Mouse (Mus musculus): Measurements from ENCODE around the gene Upk1a.

Gene Upk1a

GRCm38 (mm10) chr7:30612654-30613402, at the start of gene Upk1a:
Gene Upk1a, minus strand, starts transcription at chr7:30612847.
- no peak for DNase-seq (ENCODE audit: low spot score)

DNA sequence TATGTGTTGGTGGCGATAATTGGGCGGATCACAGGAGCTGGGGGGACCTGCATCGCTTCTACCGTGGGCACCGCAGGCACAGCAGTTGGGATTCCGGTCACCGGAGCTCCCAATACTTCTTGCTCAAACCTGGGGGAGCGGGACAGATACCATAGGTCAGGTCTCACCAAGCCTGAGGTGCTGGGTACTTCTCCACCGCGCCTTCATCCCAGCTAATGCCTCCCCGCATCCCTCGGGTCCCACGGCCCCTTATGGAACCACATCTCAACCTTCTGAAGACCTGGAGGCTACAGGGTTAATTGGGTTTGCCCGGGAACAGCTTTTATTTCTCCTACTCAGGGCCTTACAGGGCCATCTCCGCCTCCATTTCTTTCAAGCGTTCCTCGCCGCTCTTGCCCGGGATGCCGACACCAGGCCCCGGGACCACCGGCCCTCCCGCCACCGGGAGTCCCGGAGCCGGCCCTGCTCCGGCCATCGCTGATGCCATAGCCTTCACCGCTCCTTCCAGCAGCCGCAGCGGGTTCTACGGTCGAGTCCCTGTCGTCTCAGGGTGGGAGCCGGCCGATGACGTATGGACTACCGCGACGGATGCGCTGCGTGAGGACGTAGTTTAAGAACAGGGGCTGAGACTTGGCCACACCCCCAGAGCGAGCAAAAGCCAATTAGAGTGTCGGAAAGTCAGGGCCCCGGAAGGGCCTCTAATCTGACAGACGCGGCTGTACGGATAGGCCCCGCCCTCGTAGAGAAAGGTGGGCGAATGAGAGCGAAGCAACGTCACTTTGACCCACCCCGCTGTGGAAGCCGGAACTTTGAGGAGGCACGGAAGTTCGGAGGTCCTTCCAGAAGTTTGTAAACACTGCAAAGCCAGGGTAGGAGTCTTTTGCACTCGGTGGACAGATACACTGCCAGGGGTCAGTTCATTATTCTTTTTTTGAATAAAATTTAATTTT, 37.2 kb upstream of the Upk1a start, which contains the start of gene Rbm42:
Rbm42 (minus strand) TSS at position 727 of the 950 bp plus-strand sequence.
- peak; percentile 97 for DNase-seq (ENCODE audit: low spot score)

GRCm38 (mm10) chr7:30639083-30639482, 26.4 kb upstream of the Upk1a start:
- DNase-seq (ENCODE audit: low spot score), result no peak

DNA sequence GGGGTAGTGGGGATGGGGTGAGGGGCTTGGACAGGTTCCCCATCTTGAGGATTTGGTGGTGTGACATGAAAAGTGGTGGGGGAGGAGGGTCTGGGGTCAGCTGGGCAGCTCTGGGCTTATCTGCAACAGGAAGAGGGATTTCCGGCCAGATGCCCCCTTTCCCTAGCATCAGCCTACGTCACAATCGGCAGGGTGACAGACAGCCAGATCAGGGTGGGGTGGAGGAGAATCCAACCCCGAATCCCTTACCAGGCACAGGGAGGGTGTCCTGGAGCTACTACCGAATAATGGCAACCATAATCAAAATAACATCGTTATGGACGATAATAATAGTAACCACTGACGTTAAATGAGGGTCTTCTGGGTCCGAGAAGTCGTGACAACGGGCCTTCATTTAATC, 23.7 kb upstream of the Upk1a start:
- DNase-seq (ENCODE audit: low spot score), result no peak

DNA sequence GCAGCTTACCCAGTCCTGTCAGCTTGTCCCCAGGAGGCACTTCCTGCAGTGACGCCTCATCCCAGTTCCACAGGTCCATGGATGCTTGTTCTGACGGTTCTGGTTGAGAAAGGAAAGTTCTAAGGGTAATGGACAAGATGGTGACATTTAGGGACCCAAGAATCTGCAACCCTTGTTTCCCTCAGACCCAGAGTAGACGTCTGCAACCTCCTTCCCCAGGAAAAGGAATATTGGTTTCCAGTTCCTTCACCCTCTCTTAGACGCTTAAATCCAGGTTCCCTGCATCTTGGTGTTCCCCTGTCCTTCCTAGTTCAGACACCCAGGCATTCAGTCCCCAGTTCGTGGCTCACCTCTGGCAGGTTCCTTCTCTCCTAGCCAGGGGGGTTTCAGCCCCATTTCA, 23.1 kb upstream of the Upk1a start, which contains the start of gene Etv2:
Etv2 (minus strand) TSS at position 101 of the 400 bp plus-strand sequence.
- no peak for DNase-seq (ENCODE audit: low spot score)

DNA sequence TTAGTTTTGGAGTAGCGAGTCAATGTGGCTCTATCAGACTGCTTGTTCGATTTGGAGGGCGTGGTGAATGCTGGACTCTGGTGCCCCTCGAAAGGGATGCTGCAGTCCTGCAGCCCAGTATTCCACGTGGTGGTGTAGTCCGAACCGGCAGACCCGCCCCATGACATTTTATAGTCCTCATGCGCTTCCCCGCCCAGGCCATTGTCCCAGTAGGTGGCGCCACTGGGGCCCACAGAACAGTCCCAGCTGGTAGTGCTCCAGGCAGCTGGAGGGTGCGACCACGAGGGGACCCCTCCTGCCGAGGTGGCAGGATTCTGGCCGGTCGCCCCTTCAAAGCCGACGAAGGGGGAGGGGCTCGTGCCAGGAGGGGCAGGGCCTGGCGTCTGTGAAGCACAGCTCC, 22.0 kb upstream of the Upk1a start:
- DNase-seq (ENCODE audit: low spot score), result no peak

- no peak for DNase-seq (ENCODE audit: low spot score)
Observed at GRCm38 (mm10) chr7:30633762-30634412, 21.2 kb upstream of the Upk1a start.

DNA sequence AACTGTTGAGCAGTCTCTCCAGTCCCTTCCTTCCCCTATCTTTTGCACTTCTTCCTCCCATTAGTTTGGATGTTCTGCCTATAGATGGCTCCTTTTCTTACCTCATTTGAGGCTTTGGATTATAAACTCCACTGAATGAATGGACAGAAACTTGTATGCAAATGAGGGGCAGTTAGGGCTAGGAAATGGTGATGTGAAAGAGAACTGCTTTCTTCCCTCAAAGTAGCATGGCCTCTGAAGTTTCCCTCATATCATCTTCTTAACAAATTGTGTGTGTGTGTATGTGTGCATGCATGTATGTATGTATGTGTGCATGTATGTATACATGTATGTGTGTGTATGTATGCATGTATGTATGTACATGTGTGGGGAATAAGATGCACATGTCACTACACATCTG, 16.4 kb upstream of the Upk1a start:
- DNase-seq (ENCODE audit: low spot score), result no peak

GRCm38 (mm10) chr7:30626647-30627046, 14.0 kb upstream of the Upk1a start:
- no peak for DNase-seq (ENCODE audit: low spot score)

DNA sequence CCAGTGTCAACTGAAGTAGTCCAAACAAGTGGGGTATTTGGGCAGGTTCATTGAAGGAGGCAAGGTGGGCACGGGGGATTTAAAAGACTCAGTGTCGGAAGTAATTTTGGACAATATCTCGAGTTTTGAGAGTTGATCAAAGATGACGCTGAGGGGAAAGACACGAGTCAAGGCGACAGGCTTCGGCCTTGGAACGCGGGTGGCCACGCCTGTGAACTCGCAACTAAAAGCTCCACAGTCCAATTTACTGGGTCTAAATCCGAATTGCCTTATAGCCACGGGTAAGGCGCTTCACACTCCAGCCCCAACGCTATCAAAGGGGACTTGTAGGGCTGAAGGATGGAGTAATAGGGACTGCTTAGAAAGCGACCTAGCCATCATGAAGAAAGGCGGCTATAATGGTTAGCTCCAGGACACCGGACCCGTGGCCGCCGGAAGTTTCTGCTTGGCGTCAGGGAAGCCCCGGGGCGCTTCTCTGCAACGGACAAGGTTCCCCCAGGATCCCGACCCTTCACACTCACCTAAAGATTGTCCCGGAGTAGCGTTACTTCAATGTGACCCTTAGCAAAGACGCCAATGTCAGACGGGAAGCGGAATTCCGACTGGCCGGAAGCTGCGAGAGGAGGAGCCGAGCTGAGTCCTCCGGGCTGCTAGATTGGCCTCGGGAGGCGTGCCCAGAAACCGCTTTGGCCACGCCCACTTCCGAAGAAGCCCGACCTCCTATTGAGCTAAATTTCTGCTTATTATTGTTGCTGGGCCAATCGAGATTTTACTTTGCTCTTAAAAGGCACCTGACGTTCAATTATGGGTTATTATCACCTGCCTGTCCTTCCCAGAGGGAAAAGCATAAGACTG, 13.1 kb upstream of the Upk1a start, which contains the start of gene Cox6b1:
Cox6b1 (minus strand) TSS at position 622 of the 855 bp plus-strand sequence.
- DNase-seq (ENCODE audit: low spot score), result peak; percentile 90

DNA sequence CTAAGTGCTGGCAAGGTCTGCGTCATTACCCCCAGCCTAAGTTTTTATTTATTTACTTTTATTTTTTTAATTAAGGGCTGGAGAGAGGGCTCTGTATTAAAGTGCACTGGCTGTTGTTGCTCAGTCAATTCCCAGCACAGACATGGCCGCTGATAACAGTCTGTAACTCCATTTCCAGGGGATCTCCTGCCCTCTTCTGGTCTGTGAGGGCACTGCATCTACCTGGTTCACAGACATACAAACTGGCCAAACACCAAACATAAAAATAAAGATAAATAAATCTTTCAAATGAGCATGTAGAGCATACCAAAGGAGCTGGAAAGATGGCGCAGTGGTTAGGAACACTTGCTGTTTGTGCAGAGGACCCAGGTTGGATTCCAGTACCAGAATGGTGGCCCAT, 6.6 kb upstream of the Upk1a start:
- no peak for DNase-seq (ENCODE audit: low spot score)

- DNase-seq (ENCODE audit: low spot score), result no peak
Observed at GRCm38 (mm10) chr7:30618658-30619057, 6.0 kb upstream of the Upk1a start.

DNA sequence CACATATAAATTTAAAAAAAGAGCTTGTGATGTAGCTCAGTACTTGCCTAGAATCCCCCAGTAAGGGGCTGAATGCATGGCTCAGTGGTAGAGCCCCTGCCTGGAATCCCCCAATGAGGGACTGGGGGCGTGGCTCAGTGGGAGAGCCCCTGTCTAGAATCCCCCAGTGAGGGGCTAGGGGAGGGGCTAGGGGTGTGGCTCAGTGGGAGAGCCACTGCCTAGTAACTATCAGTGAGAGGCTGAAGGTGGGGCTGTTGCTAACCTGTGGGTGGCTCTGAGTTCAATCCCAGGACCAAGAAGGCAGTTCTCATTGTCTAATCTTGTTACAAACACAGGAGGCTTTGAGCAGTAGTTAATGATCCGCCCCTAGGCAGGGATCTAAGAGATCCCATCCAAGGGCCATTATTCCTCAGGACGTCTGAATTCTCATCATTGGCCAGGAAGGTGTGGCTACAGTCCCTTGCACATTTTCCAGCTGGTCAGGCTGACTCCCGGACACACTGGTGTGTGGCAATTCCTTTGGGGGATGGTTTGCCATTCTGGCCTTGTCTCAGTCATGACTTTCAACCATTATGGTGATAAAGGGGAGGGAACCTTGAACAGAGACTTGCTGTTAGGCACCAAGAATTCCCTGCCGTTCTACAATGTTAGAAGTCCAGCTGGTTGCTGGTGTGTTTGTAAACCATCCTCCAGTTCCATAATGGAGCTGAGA, 2.6 kb upstream of the Upk1a start:
- DNase-seq (ENCODE audit: low spot score), result no peak

DNA sequence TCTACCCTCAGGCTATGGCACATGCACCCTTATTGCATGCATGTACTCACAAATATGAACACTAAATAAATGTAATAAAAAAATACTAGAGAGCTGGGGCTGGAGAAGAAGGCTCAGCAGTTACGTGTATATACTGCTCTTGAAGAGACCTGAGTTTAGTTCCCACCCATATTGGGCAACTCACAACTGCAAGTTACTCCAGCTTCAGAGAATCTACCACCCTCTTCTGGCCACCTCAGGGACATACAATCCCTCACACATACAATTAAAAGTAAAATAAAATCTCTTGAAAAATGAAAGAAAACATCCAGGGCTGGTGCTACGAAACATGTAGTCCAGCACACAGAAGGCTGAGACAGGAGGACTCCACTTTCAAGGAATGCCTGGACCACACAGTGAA, 1.8 kb upstream of the Upk1a start:
- no peak for DNase-seq (ENCODE audit: low spot score)

GRCm38 (mm10) chr7:30613529-30614112, 974 bp upstream of the Upk1a start:
- peak; percentile 67 for DNase-seq (ENCODE audit: low spot score)

- DNase-seq (ENCODE audit: low spot score), result no peak
Observed at GRCm38 (mm10) chr7:30610043-30610442, 2.6 kb downstream of the Upk1a start.

DNA sequence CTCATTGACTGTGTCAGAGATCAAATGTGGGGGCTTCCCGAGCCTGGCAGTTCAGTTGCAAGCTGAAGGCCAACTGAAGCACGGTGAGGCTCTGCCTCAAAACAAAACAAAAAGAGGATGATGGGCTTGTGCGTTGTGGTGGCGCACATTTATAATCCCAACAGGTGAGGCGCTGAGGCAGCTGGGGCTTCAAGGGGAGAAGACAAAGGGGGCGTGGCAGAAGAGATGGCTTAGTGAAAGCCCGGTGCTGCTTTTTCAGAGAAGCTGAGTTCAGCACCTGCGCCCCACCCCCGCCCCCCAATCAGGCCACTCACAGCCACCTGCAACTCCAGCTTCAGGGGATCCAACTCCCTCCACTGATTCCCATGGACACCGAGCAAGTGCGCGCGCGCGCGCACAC, 4.2 kb downstream of the Upk1a start:
- no peak for DNase-seq (ENCODE audit: low spot score)

DNA sequence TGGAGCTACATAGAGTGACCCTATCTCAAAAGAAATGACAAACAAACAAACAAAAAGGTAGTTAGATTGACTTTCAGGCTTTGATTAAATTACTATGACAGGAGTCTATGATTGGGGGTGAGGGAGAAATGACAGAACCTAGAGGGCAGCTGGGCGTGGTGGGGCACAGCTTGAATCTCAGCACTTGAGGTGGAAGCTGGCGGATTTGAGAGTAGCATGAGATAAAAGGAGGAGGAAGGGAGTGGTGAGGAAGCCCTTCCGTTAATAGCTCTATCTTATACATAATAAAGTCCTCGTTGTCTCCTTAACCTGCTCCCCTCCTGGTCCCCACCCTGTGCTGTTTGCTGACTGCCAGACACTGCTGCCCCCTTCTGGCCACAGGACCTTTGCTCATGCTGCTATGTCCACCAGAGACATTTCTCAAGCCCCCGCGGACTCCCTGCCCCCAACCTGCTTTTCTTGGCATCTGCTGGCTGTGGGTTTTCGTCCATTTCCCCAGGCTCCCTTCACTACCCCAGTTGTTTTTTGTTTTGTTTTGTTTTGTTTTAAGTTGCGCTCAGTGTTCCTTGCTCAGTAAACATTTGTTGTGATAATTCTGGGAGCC, 4.8 kb downstream of the Upk1a start:
- DNase-seq (ENCODE audit: low spot score), result peak; percentile 40

GRCm38 (mm10) chr7:30604944-30605343, 7.7 kb downstream of the Upk1a start:
- no peak for DNase-seq (ENCODE audit: low spot score)

- no peak for DNase-seq (ENCODE audit: low spot score)
Observed at GRCm38 (mm10) chr7:30604424-30604823, 8.2 kb downstream of the Upk1a start.
